Mouse (Mus musculus) lung, embryonic 14.5 days (tissue): ENCODE measurements around the gene Kcnk5. TPM values are rescaled to one million over a fixed set of nuclear protein-coding genes. Genes with fewer than 3 reads are reported as not detected.

ENCODE experiments used
- ATAC-seq: fragments of 200-750 bp; cut with Nextera tagmentation; 2 replicates; pipeline ENCODE4 v1.8.0; 2017; ENCODE audit warnings: mild to moderate bottlenecking, moderate TSS enrichment, moderate library complexity; ENCODE audit not compliant: insufficient read depth
- DNase-seq: peaks from one replicate; pipeline ENCODE4 v3.0.0-alpha.2; 2015
- H3K27ac ChIP-seq: fragments of 300-500 bp; sonication (generic); 2 replicates; pipeline ENCODE4 v1.5.1; 2014; ENCODE audit warnings: low read depth, mild to moderate bottlenecking, moderate library complexity
- H3K27me3 ChIP-seq: fragments of 300-500 bp; sonication (generic); 2 replicates; pipeline ENCODE4 v1.6.1; 2014; ENCODE audit warnings: low read length, control low read depth; ENCODE audit not compliant: insufficient read depth
- H3K36me3 ChIP-seq: fragments of 300-500 bp; sonication (generic); 2 replicates; pipeline ENCODE4 v1.6.1; 2014; ENCODE audit warnings: control low read depth; ENCODE audit not compliant: insufficient read depth
- H3K4me1 ChIP-seq: fragments of 300-500 bp; sonication (generic); 2 replicates; pipeline ENCODE4 v1.6.1; 2014; ENCODE audit warnings: antibody characterized with exemption, control low read depth; ENCODE audit not compliant: insufficient read depth
- H3K4me2 ChIP-seq: fragments of 300-500 bp; sonication (generic); 2 replicates; pipeline ENCODE4 v1.6.1; 2014; ENCODE audit warnings: mild to moderate bottlenecking
- H3K4me3 ChIP-seq: fragments of 300-500 bp; sonication (generic); 2 replicates; pipeline ENCODE4 v1.5.1; 2014; ENCODE audit warnings: low read depth, low read length
- H3K9ac ChIP-seq: fragments of 300-500 bp; sonication (generic); 2 replicates; pipeline ENCODE4 v1.6.1; 2014
- H3K9me3 ChIP-seq: fragments of 300-500 bp; sonication (generic); 2 replicates; pipeline ENCODE4 v1.6.1; 2016; ENCODE audit warnings: low read depth, low read length, control low read depth
- CTCF ChIP-seq: IDR thresholded peaks from 2 replicates; pipeline ENCODE4 v1.5.1; 2016; ENCODE audit warnings: antibody characterized with exemption, low read depth
- WGBS: fragments of 180-500 bp; shearing (Covaris S2); extraction: QIAGEN DNeasy Blood & Tissue Kit; methylation state at CpG from one replicate; pipeline ENCODE4 v1.1.7; 2014; 5-methylcytosine and 5-hydroxymethylcytosine counted together
- polyA plus RNA-seq: library from polyadenylated mRNA; unstranded; fragments of >200 nt; fragmentation: Nextera tagmentation; extraction: Ambion mirVana; gene quantifications from 2 replicates; pipeline ENCODE4 v1.2.1, GENCODE M21; 2014

Gene Kcnk5
- polyA plus RNA-seq, 1 experiment from 2014 or later = 10.7 TPM

- no peak overlapping the region for H3K4me2 ChIP-seq
- no peaks in the 10 kb centered on the region for H3K9me3 ChIP-seq
- no peak overlapping the region for H3K27ac ChIP-seq
- no peak for TF ChIP-seq CTCF
- H3K4me3 ChIP-seq = no peak overlapping the region
- H3K36me3 ChIP-seq = no peaks in the 10 kb centered on the region
- no peaks in the 10 kb centered on the region for H3K27me3 ChIP-seq
- ATAC-seq = no peak
- peaks cover 50% of the 10 kb centered on the region for H3K4me1 ChIP-seq
- no peak overlapping the region for H3K9ac ChIP-seq
- DNase-seq = no peak
- 89% methylated on average over 4 of the region's 4 CpGs for WGBS
Observed at GRCm38 (mm10) chr14:20175705-20176104, 5.9 kb downstream of the Kcnk5 start.

GRCm38 (mm10) chr14:20175114-20175513 is 6.5 kb downstream of the Kcnk5 start:
- TF ChIP-seq CTCF = no peak
- ATAC-seq (no peak), DNase-seq (no peak)
- peaks cover 46% of the 10 kb centered on the region for H3K4me1 ChIP-seq
- H3K4me3 ChIP-seq = no peak overlapping the region
- H3K9ac ChIP-seq = no peak overlapping the region
- H3K4me2 ChIP-seq = no peak overlapping the region
- WGBS = 78% methylated on average over 7 of the region's 7 CpGs
- no peak overlapping the region for H3K27ac ChIP-seq
- no peaks in the 10 kb centered on the region for H3K27me3 ChIP-seq
- H3K9me3 ChIP-seq = no peaks in the 10 kb centered on the region
- H3K36me3 ChIP-seq = no peaks in the 10 kb centered on the region

- H3K4me1 ChIP-seq = peaks cover 42% of the 10 kb centered on the region
- no peak for DNase-seq
- WGBS = 84% methylated on average over 6 of the region's 6 CpGs
- TF ChIP-seq CTCF = no peak
- H3K9ac ChIP-seq = no peak overlapping the region
- H3K9me3 ChIP-seq = no peaks in the 10 kb centered on the region
- H3K27me3 ChIP-seq = no peaks in the 10 kb centered on the region
- no peak overlapping the region for H3K4me3 ChIP-seq
- no peaks in the 10 kb centered on the region for H3K36me3 ChIP-seq
- no peak overlapping the region for H3K4me2 ChIP-seq
- no peak overlapping the region for H3K27ac ChIP-seq
- no peak for ATAC-seq
Observed at GRCm38 (mm10) chr14:20174696-20175095, 6.9 kb downstream of the Kcnk5 start.

- no peak overlapping the region for H3K9ac ChIP-seq
- H3K36me3 ChIP-seq = no peaks in the 10 kb centered on the region
- no peak for TF ChIP-seq CTCF
- 82% methylated on average over 14 of the region's 14 CpGs for WGBS
- peaks cover 36% of the 10 kb centered on the region for H3K4me1 ChIP-seq
- no peaks in the 10 kb centered on the region for H3K27me3 ChIP-seq
- no peak overlapping the region for H3K4me3 ChIP-seq
- H3K9me3 ChIP-seq = no peaks in the 10 kb centered on the region
- H3K4me2 ChIP-seq = no peak overlapping the region
- no peak for ATAC-seq
- H3K27ac ChIP-seq = no peak overlapping the region
- no peak for DNase-seq
Observed at GRCm38 (mm10) chr14:20173873-20174490, 7.6 kb downstream of the Kcnk5 start.

GRCm38 (mm10) chr14:20172924-20173323 is 8.7 kb downstream of the Kcnk5 start:
- H3K9ac ChIP-seq = no peak overlapping the region

GRCm38 (mm10) chr14:20172509-20172908 is 9.1 kb downstream of the Kcnk5 start:
- H3K27ac ChIP-seq = peak overlapping the region; percentile 76
- WGBS = 30% methylated on average over 5 of the region's 5 CpGs
- no peaks in the 10 kb centered on the region for H3K9me3 ChIP-seq
- peak; percentile 70 for DNase-seq
- peaks cover 24% of the 10 kb centered on the region for H3K4me1 ChIP-seq
- H3K27me3 ChIP-seq = no peaks in the 10 kb centered on the region
- H3K9ac ChIP-seq = no peak overlapping the region
- peak overlapping the region; percentile 18 for H3K4me2 ChIP-seq
- no peak; the same call in 1 of the 2 replicates for ATAC-seq
- H3K36me3 ChIP-seq = no peaks in the 10 kb centered on the region
- no peak overlapping the region for H3K4me3 ChIP-seq
- no peak for TF ChIP-seq CTCF

More at GRCm38 (mm10) chr14:20172924-20173323, 8.7 kb downstream of the Kcnk5 start:
- peak overlapping the region; percentile 18 for H3K4me2 ChIP-seq
- no peak for TF ChIP-seq CTCF
- H3K4me1 ChIP-seq = peaks cover 27% of the 10 kb centered on the region
- peak; percentile 42 for DNase-seq
- H3K27me3 ChIP-seq = no peaks in the 10 kb centered on the region
- peak; percentile 26; the same call in 1 of the 2 replicates for ATAC-seq
- H3K4me3 ChIP-seq = no peak overlapping the region
- H3K9me3 ChIP-seq = no peaks in the 10 kb centered on the region
- peak overlapping the region; percentile 76 for H3K27ac ChIP-seq
- WGBS = 23% methylated on average over 4 of the region's 4 CpGs
- H3K36me3 ChIP-seq = no peaks in the 10 kb centered on the region

GRCm38 (mm10) chr14:20171840-20172239 is 9.8 kb downstream of the Kcnk5 start:
- DNase-seq (peak; percentile 46), ATAC-seq (peak; percentile 60; the same call in 1 of the 2 replicates)
- H3K9ac ChIP-seq = no peak overlapping the region
- peak overlapping the region; percentile 76; the same call in 1 of the 2 replicates for H3K27ac ChIP-seq
- no peaks in the 10 kb centered on the region for H3K27me3 ChIP-seq
- no peak overlapping the region for H3K4me2 ChIP-seq
- H3K4me3 ChIP-seq = no peak overlapping the region
- H3K36me3 ChIP-seq = no peaks in the 10 kb centered on the region
- TF ChIP-seq CTCF = no peak
- 71% methylated on average over 3 of the region's 3 CpGs for WGBS
- H3K4me1 ChIP-seq = peaks cover 24% of the 10 kb centered on the region
- no peaks in the 10 kb centered on the region for H3K9me3 ChIP-seq
